Mouse (Mus musculus): ENCODE results near the gene Apoa2. TPM values are rescaled to one million over a fixed set of nuclear protein-coding genes. Genes with fewer than 3 reads are reported as not detected.

The Apoa2 gene
- polyA plus RNA-seq, 1 experiment from 2014 or later, result 20,306 TPM

DNA sequence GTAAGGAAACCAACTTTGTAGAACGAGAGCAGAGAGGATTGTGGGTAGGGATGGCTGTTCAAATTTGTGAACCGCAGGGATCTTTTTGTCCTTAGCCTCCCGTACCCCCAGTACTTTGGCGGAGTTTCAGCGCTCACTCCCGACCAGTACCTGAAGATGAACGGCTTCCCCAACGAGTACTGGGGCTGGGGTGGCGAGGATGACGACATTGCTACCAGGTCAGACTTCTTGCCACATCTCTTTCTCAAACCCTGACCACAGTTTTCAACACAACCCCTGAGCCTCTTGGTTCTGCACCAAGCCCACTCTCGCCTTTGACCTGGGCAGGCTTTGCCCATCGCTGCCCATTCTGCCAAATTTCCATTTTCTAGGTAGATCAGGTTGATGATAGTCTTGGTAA lies 49.3 kb downstream of the Apoa2 start:
- Histone ChIP-seq H3K27me3 (ENCODE audit: insufficient read depth, low read length) (no peaks in the 10 kb centered on the region), H3K36me3 (replicated peaks; ENCODE audit: insufficient read depth, low read length) (peaks cover 63% of the 10 kb centered on the region), H3K4me1 (ENCODE audit: insufficient read depth) (peaks cover 21% of the 10 kb centered on the region), H3K9me3 (ENCODE audit: low read length) (no peaks in the 10 kb centered on the region), H3K4me2 (ENCODE audit: low read depth, low read length) (no peak overlapping the region), H3K9ac (replicated peaks) (no peak overlapping the region), H3K27ac (ENCODE audit: low read depth) (no peak overlapping the region), H3K4me3 (ENCODE audit: low read depth, low read length) (no peak overlapping the region)
- no peak for TF ChIP-seq CTCF (IDR thresholded peaks at IDR 0.05; ENCODE audit: low read depth)
- TF ChIP-seq EP300 (IDR thresholded peaks at IDR 0.05; ENCODE audit: low read depth), result no peak
- DNase-seq, result no peak
- 87% methylated on average over 12 of the region's 12 CpGs for WGBS (ENCODE audit: insufficient replicate concordance)
- ATAC-seq, result no peak

DNA sequence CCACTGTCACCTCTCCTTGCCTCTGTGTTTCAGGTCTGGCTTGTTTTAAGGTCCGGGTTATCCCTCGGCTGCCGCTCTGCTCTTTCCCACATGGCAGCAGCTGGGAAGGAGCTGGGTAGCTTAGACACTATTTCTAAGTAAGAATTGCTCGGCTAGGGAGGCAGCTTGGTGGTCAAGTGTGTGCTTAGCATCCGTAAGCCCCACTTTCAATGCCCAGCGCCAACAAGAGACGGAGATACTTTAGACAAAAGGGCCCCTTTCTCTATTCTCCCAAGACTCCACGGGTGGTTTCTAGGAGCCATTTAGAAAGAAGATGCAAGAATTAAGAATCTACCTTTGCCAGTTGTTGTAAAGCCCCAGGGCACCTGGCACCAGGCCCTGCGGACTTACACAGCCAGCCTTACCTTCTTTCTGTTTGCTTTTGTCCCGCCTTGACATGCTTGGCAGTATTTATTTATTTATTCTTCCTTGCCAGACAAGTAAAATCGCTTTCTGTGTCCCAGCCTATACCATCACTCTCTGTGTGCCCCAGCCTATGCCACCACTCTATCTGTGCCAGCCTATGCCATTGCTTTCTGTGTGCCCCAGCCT lies 50.4 kb downstream of the Apoa2 start:
- peaks cover 17% of the 10 kb centered on the region for H3K4me1 ChIP-seq (ENCODE audit: insufficient read depth)
- no peak overlapping the region for H3K4me3 ChIP-seq (ENCODE audit: low read depth, low read length)
- no peak for ATAC-seq
- no peak for DNase-seq
- H3K4me2 ChIP-seq (ENCODE audit: low read depth, low read length), result no peak overlapping the region
- TF ChIP-seq CTCF (IDR thresholded peaks at IDR 0.05; ENCODE audit: low read depth) (no peak), EP300 (IDR thresholded peaks at IDR 0.05; ENCODE audit: low read depth) (no peak)
- no peaks in the 10 kb centered on the region for H3K9me3 ChIP-seq (ENCODE audit: low read length)
- no peak overlapping the region for H3K9ac ChIP-seq (replicated peaks)
- 91% methylated on average over 11 of the region's 11 CpGs for WGBS (ENCODE audit: insufficient replicate concordance)
- peaks cover 69% of the 10 kb centered on the region for H3K36me3 ChIP-seq (replicated peaks; ENCODE audit: insufficient read depth, low read length)
- H3K27me3 ChIP-seq (ENCODE audit: insufficient read depth, low read length), result no peaks in the 10 kb centered on the region
- H3K27ac ChIP-seq (ENCODE audit: low read depth), result no peak overlapping the region

Other genes starting within 250 kb of the Apoa2 start
- 18.0 and 18.7 TPM in 2 replicates for gene Fcgr2b, start 248.5 kb upstream of the Apoa2 start, polyA plus RNA-seq (2015; fragmentation: Nextera tagmentation; extraction: Ambion mirVana)
- 9.4 and 9.7 TPM in 2 replicates for gene Fcgr4, start 206.1 kb upstream of the Apoa2 start, polyA plus RNA-seq (2015; fragmentation: Nextera tagmentation; extraction: Ambion mirVana)
- gene Fcgr3, start 160.1 kb upstream of the Apoa2 start, polyA plus RNA-seq (2015; fragmentation: Nextera tagmentation; extraction: Ambion mirVana), result 40.3 and 41.8 TPM in 2 replicates
- 0.90 and 1.5 TPM in 2 replicates for gene Cfap126, start 111.1 kb upstream of the Apoa2 start, polyA plus RNA-seq (2015; fragmentation: Nextera tagmentation; extraction: Ambion mirVana)
- gene Sdhc, start 74.5 kb upstream of the Apoa2 start, polyA plus RNA-seq (2015; fragmentation: Nextera tagmentation; extraction: Ambion mirVana), result 207 and 212 TPM in 2 replicates
- gene Mpz, start 74.3 kb upstream of the Apoa2 start, polyA plus RNA-seq (2015; fragmentation: Nextera tagmentation; extraction: Ambion mirVana), result 0.05 and 0.12 TPM in 2 replicates
- gene Pcp4l1, start 28.8 kb upstream of the Apoa2 start, polyA plus RNA-seq (2015; fragmentation: Nextera tagmentation; extraction: Ambion mirVana), result 6.7 and 8.2 TPM in 2 replicates
- gene Nr1i3, start 11.1 kb upstream of the Apoa2 start, polyA plus RNA-seq (2015; fragmentation: Nextera tagmentation; extraction: Ambion mirVana), result 49.6 and 53.1 TPM in 2 replicates
- gene Tomm40l, start 2.5 kb upstream of the Apoa2 start, polyA plus RNA-seq (2015; fragmentation: Nextera tagmentation; extraction: Ambion mirVana), result 5.7 and 6.6 TPM in 2 replicates
- 171 and 176 TPM in 2 replicates for gene Fcer1g, start 9.3 kb downstream of the Apoa2 start, polyA plus RNA-seq (2015; fragmentation: Nextera tagmentation; extraction: Ambion mirVana)
- 0.41 and 0.51 TPM in 2 replicates for gene Adamts4, start 25.4 kb downstream of the Apoa2 start, polyA plus RNA-seq (2015; fragmentation: Nextera tagmentation; extraction: Ambion mirVana)
- gene Ndufs2, start 26.3 kb downstream of the Apoa2 start, polyA plus RNA-seq (2015; fragmentation: Nextera tagmentation; extraction: Ambion mirVana), result 158 and 170 TPM in 2 replicates
- gene B4galt3, start 45.3 kb downstream of the Apoa2 start, polyA plus RNA-seq (2015; fragmentation: Nextera tagmentation; extraction: Ambion mirVana), result 16.0 and 16.7 TPM in 2 replicates
- 61.5 and 69.6 TPM in 2 replicates for gene Ppox, start 56.1 kb downstream of the Apoa2 start, polyA plus RNA-seq (2015; fragmentation: Nextera tagmentation; extraction: Ambion mirVana)
- gene Usp21, start 62.9 kb downstream of the Apoa2 start, polyA plus RNA-seq (2015; fragmentation: Nextera tagmentation; extraction: Ambion mirVana), result 13.9 and 15.1 TPM in 2 replicates
- 58.1 and 59.6 TPM in 2 replicates for gene Ufc1, start 70.0 kb downstream of the Apoa2 start, polyA plus RNA-seq (2015; fragmentation: Nextera tagmentation; extraction: Ambion mirVana)
- 16.4 and 17.7 TPM in 2 replicates for gene Dedd, start 104.1 kb downstream of the Apoa2 start, polyA plus RNA-seq (2015; fragmentation: Nextera tagmentation; extraction: Ambion mirVana)
- gene Nit1, start 120.6 kb downstream of the Apoa2 start, polyA plus RNA-seq (2015; fragmentation: Nextera tagmentation; extraction: Ambion mirVana), result 73.4 and 74.6 TPM in 2 replicates
- gene Pfdn2, start 120.6 kb downstream of the Apoa2 start, polyA plus RNA-seq (2015; fragmentation: Nextera tagmentation; extraction: Ambion mirVana), result 46.2 and 47.7 TPM in 2 replicates
- 0.59 and 0.60 TPM in 2 replicates for gene Klhdc9, start 135.7 kb downstream of the Apoa2 start, polyA plus RNA-seq (2015; fragmentation: Nextera tagmentation; extraction: Ambion mirVana)
- 0.15 and 0.22 TPM in 2 replicates for gene Nectin4, start 145.0 kb downstream of the Apoa2 start, polyA plus RNA-seq (2015; fragmentation: Nextera tagmentation; extraction: Ambion mirVana)
- 5.6 and 7.0 TPM in 2 replicates for gene Arhgap30, start 163.9 kb downstream of the Apoa2 start, polyA plus RNA-seq (2015; fragmentation: Nextera tagmentation; extraction: Ambion mirVana)
- gene Usf1, start 186.3 kb downstream of the Apoa2 start, polyA plus RNA-seq (2015; fragmentation: Nextera tagmentation; extraction: Ambion mirVana), result 22.6 and 25.4 TPM in 2 replicates
- 36.5 and 37.8 TPM in 2 replicates for gene Tstd1, start 193.8 kb downstream of the Apoa2 start, polyA plus RNA-seq (2015; fragmentation: Nextera tagmentation; extraction: Ambion mirVana)
- 57.9 and 61.7 TPM in 2 replicates for gene F11r, start 212.5 kb downstream of the Apoa2 start, polyA plus RNA-seq (2015; fragmentation: Nextera tagmentation; extraction: Ambion mirVana)